Comparison of ENCODE assay signal across 1 mouse cellular context in the genomic region with DNA sequence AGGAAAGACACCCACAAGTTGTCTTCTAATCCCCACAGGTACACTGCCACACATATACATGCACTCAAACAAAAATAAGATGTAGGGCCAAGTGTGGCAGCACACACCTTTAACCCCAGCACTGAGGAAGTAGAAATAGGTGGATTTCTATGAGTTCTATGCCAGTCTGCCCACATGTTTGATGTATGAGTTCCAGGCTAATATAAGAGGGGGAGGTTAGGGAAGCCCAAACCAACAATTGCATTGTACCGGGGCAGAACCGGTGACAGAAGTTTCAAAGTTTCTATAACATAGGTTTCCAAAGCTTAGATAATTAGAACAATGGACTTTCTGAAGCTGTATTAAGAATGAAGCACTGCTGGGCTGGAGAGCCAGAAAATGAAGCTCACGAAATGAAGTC.
TF ChIP-seq lines count a peak whose summit lies in the region.

No protein-coding gene starts in this region.

TF ChIP-seq in ES-E14, 5 proteins besides CTCF, POLR2A, EP300 and RAD21 (continued from another document):
- TF ChIP-seq ZNF384 (IDR thresholded peaks at IDR 0.05; ENCODE audit: low read depth, low read length) = no peak
